26 mouse cellular contexts compared by ENCODE assay signal in genomic region chr13:70674998-70675397, GRCm38 (mm10). TPM values are rescaled to one million over a fixed set of nuclear protein-coding genes. Genes with fewer than 3 reads are reported as not detected.
DNase-seq lines count a peak whose midpoint lies in the region; ATAC-seq lines count a peak whose summit lies in the region.
"Had no signal": no experiment of that assay in that cellular context is flagged by ENCODE, and none has a peak within 500 bp of the region (broad histone marks: within the 10 kb centered on the region; RNA-seq: fewer than 3 reads in every experiment).

No protein-coding gene starts in this region.

- no peaks in the 10 kb centered on the region for H3K27me3 ChIP-seq in forebrain, embryonic 15.5 days
- H3K27me3 ChIP-seq in forebrain, embryonic 11.5 days (ENCODE audit: control insufficient read depth, insufficient read depth, low read length): no peaks in the 10 kb centered on the region
- H3K27me3 ChIP-seq: embryonic facial prominence, embryonic 12.5 days; heart, embryonic 15.5 days; hindbrain, embryonic 15.5 days; limb, embryonic 15.5 days; midbrain, embryonic 13.5 days; stomach, embryonic 15.5 days had no signal

- no peak overlapping the region for H3K27ac ChIP-seq in forebrain, embryonic 15.5 days (replicated peaks)
- H3K27ac ChIP-seq in forebrain, embryonic 11.5 days (ENCODE audit: low read depth, low read length): no peak overlapping the region
- H3K27ac ChIP-seq: embryonic facial prominence, embryonic 12.5 days; gastrocnemius, adult 2 months; heart, embryonic 15.5 days; hindbrain, embryonic 15.5 days; kidney, postnatal 0 days; limb, embryonic 15.5 days; liver, embryonic 14.5 days; midbrain, embryonic 13.5 days; stomach, embryonic 15.5 days had no signal

- H3K36me3 ChIP-seq in forebrain, embryonic 15.5 days: no peaks in the 10 kb centered on the region
- H3K36me3 ChIP-seq in forebrain, embryonic 11.5 days (ENCODE audit: control insufficient read depth, insufficient read depth, low read length): no peaks in the 10 kb centered on the region
- H3K36me3 ChIP-seq: embryonic facial prominence, embryonic 12.5 days; heart, embryonic 15.5 days; hindbrain, embryonic 15.5 days; limb, embryonic 15.5 days; midbrain, embryonic 13.5 days; stomach, embryonic 15.5 days had no signal

- WGBS in forebrain, embryonic 15.5 days: 78% methylated on average over 10 of the region's 10 CpGs
- WGBS in forebrain, embryonic 11.5 days: 96% methylated on average over 10 of the region's 10 CpGs

- no peaks in the 10 kb centered on the region for H3K9me3 ChIP-seq in forebrain, embryonic 15.5 days
- H3K9me3 ChIP-seq in forebrain, embryonic 11.5 days (ENCODE audit: control insufficient read depth, low read length): no peaks in the 10 kb centered on the region
- H3K9me3 ChIP-seq: embryonic facial prominence, embryonic 12.5 days; heart, embryonic 15.5 days; hindbrain, embryonic 15.5 days; limb, embryonic 15.5 days; midbrain, embryonic 13.5 days; stomach, embryonic 15.5 days had no signal

- no peaks in the 10 kb centered on the region for H3K4me1 ChIP-seq in forebrain, embryonic 15.5 days
- H3K4me1 ChIP-seq in forebrain, embryonic 11.5 days (replicated peaks; ENCODE audit: control insufficient read depth, insufficient read depth, low read length): no peaks in the 10 kb centered on the region
- H3K4me1 ChIP-seq: embryonic facial prominence, embryonic 12.5 days; heart, embryonic 15.5 days; hindbrain, embryonic 15.5 days; limb, embryonic 15.5 days; midbrain, embryonic 13.5 days; stomach, embryonic 15.5 days had no signal

- 0 out of 2 replicates have a peak, but pooled peaks have one; percentile 35 for ATAC-seq in forebrain, embryonic 15.5 days (replicated peaks)
- no peak for ATAC-seq in forebrain, embryonic 11.5 days (replicated peaks; ENCODE audit: low FRiP score)
- ATAC-seq: midbrain, embryonic 13.5 days had no signal

- no peak overlapping the region for H3K4me3 ChIP-seq in forebrain, embryonic 15.5 days
- no peak overlapping the region for H3K4me3 ChIP-seq in forebrain, embryonic 11.5 days (ENCODE audit: low read depth, low read length)
- H3K4me3 ChIP-seq: embryonic facial prominence, embryonic 12.5 days; erythroblast, embryonic 14.5 days; gastrocnemius, adult 2 months; heart, embryonic 15.5 days; hindbrain, embryonic 15.5 days; limb, embryonic 15.5 days; megakaryocyte, embryonic 14.5 days; midbrain, embryonic 13.5 days; stomach, embryonic 15.5 days had no signal

- H3K4me2 ChIP-seq in forebrain, embryonic 15.5 days (replicated peaks): no peak overlapping the region
- H3K4me2 ChIP-seq in forebrain, embryonic 11.5 days (ENCODE audit: low read depth, low read length, severe bottlenecking): no peak overlapping the region
- H3K4me2 ChIP-seq: embryonic facial prominence, embryonic 12.5 days; heart, embryonic 15.5 days; hindbrain, embryonic 15.5 days; limb, embryonic 15.5 days; lung, embryonic 14.5 days; midbrain, embryonic 13.5 days; stomach, embryonic 15.5 days had no signal

- no peak for DNase-seq in forebrain, embryonic 11.5 days (ENCODE audit: low spot score)
- DNase-seq in layer of hippocampus, adult 18-20 months (ENCODE audit: low spot score in 2 of 2): peak; percentile 20 to 62
- no peak for DNase-seq in layer of hippocampus, postnatal 25 days (ENCODE audit: extremely low spot score in 1 of 2, low spot score in 1 of 2)
- peak; percentile 27 to 44 for DNase-seq in right cerebral cortex, adult 2 months (ENCODE audit: low spot score in 2 of 2)
- no peak for DNase-seq in right cerebral cortex, postnatal 14 days
- DNase-seq in embryo, embryonic 11 days: no peak
- DNase-seq: adrenal gland, postnatal 10 days; cerebellum, adult 11-12 months; gastrocnemius, adult 2 months; heart, postnatal 4 days; kidney, adult 2 months; left cerebral cortex, postnatal 4 days; lung, embryonic 14.5 days; thymus, adult 18-20 months; thymus, postnatal 36 days had no signal

- H3K9ac ChIP-seq in forebrain, embryonic 15.5 days (replicated peaks): no peak overlapping the region
- H3K9ac ChIP-seq in forebrain, embryonic 11.5 days (ENCODE audit: low read length): no peak overlapping the region
- H3K9ac ChIP-seq: embryonic facial prominence, embryonic 12.5 days; heart, embryonic 15.5 days; hindbrain, embryonic 15.5 days; limb, embryonic 15.5 days; liver, embryonic 14.5 days; lung, embryonic 14.5 days; midbrain, embryonic 13.5 days; stomach, embryonic 15.5 days had no signal

RNA-seq across cellular contexts. Expression of gene Ice1, which starts 37.6 kb away (rescaled TPM):
- polyA plus RNA-seq in forebrain, embryonic 15.5 days (2015; fragmentation: Nextera tagmentation; extraction: Ambion mirVana): 31.3 and 31.4 TPM in 2 replicates
- 33.2 and 34.9 TPM in 2 replicates for polyA plus RNA-seq in forebrain, embryonic 11.5 days (2014; fragmentation: Nextera tagmentation; extraction: Ambion mirVana)
- 10 to 100 TPM; 58.9 to 59.8 TPM for total RNA-seq in layer of hippocampus, adult 18-20 months (2021)
- 10 to 100 TPM; 55.5 to 62.6 TPM for total RNA-seq in layer of hippocampus, postnatal 25 days (2021)

Comparison
In these comparisons a context has a peak if more than half of its experiments do, and no peak if none do; other contexts are left out.
1. DNase-seq: peak in layer of hippocampus, adult 18-20 months (2 of 2) and right cerebral cortex, adult 2 months (2 of 2); none in forebrain, embryonic 11.5 days (single experiment), layer of hippocampus, postnatal 25 days (0 of 2), right cerebral cortex, postnatal 14 days (single experiment) and embryo, embryonic 11 days (single experiment).